Mouse (Mus musculus) right cerebral cortex, postnatal 4 days (tissue): ENCODE measurements around the gene Clba1.
A peak's percentile ranks its signal among the peaks of the same experiment; 100 is the strongest.
"Not testable (repeated sequence)": the region's sequence is repeated elsewhere in the genome, so short reads cannot be mapped to it uniquely, and the experiment has no call there.

ENCODE experiments used
- DNase-seq: peaks from one replicate; pipeline ENCODE4 v3.0.0-alpha.2; 2022

Clba1 gene

GRCm38 (mm10) chr12:112820401-112820999 is 11.8 kb downstream of the Clba1 start:
- DNase-seq, result peak; percentile 1

DNA sequence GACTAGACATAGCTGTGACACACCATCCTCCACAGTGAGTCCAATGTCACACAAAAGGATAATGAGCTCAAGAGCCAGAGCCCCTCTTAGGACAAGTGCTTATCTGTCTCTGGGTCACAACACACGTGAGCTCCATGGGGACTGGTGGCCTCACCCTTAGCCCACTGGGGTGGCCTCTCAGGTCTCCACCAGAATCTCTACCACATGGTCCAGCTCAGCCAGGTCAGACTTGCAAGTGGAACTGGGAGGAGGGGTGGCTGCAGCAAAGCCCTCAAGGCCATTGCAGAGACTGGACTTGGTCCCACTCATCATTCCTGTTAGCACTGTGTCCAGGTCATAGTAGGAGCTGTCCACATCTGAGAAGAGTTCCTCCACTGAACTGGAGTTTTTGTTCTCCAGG is 12.5 kb downstream of the Clba1 start:
- no peak for DNase-seq

DNA sequence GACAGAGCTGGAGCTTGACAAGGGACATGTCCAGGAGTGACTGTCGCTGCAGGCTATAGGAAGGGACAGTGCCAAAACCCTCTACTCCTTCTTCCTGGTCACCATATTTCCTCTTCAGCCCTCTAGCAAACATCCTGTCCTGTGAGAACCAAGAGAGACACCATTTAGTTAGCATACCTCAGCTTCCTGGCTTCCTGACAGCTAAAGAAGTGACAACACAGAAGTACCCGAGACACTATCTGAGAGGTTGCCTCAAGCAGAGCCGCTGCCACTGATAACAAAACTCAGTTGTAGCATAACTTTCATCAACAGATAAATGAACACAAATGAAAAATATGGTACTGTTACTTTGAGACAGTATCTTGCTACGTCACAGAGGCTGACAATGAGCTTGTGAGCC is 13.2 kb downstream of the Clba1 start:
- DNase-seq, result no peak

GRCm38 (mm10) chr12:112822676-112823075 is 13.9 kb downstream of the Clba1 start:
- DNase-seq, result no peak

DNA sequence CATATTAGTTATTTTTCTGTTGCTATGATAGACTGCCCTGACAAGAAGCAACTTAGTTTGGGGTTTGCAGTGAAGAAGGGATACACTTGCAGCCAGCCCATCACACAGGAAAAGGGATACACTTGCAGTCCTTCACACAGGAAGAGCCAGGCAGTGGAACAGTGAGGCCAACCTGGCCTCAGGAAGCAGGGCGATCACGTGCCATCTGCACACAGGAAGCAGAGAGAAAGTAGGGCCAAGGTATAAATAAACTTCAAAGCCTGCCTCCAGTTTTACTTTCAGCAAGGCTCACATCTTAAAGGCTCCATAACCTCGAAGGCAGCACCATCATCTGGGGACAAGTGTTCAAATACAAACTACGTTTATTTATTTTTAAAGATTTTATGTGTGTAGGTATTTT is 14.5 kb downstream of the Clba1 start:
- DNase-seq, result no peak

- DNase-seq, result no peak
Measured at GRCm38 (mm10) chr12:112825901-112826300, 17.2 kb downstream of the Clba1 start.

DNA sequence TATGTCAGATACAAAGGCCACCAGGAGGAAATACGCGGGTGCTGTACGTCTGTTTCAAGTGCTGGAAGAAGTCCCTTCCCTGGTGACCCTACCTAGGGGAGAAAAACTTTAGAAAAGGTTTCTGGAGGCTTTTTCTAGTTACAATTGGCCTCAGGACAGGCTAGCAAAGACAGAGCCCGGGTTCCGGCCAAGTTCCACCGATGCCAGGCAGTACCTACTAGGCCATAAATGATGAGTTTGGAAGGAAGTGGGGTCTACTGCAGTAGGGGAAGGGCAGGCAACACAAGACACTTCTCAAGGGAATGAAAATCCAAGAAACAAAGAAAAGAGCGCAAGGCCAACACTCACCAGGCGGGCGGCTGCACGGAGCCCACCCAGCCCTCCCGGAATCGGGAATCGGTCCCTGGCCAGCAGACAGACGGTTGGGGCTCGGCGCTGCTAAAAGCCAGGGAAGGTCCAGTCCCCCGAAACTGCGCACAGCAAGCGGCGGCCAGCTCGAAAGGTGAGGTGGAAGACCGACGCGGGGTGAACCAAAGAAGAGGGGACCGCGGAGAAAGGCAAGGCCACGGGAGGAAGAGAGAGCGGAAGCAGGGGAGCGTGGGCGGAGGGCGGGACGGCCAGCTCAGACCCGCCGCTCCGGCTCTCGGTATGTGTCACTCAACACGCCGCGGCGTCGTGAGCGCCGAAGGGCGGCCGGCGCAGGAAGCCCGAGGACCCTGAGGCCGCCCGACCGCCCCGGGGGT is 19.9 kb downstream of the Clba1 start:
- peak; percentile 69 for DNase-seq

DNA sequence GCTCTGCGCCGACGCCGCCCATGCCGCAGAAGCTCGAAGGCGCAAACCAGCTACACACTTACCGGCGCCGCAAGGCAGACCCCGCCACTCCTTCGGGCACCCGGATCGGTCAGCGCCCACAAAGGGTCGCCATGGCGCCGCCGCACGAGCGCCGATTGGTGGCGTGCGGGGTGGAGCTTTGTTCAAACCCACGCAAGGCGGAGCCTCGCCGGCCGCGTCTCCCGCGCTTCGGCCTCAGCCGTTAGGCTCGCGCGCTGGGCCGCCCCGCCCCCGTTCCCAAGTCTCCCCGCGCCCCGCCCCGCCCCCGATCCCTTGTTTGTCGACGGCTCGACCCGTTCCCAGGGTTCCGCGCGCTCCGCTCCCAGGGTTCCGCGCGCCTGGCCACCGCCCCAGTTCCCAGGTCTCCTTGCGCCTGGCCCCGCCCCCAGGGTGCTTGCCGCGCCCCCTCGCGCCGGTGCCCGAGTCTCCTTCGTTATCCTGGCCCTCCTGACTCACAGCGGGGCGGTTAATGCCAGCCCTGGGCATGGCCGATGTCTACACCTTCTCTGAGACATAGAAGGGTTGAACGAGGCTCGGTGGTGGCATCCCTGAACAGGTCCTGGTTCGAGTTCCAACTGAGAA is 20.6 kb downstream of the Clba1 start, which contains the start of gene Cdca4:
Gene Cdca4 (minus strand): TSS at position 180 of the 621 bp plus-strand sequence.
- peak; percentile 100 for DNase-seq

DNA sequence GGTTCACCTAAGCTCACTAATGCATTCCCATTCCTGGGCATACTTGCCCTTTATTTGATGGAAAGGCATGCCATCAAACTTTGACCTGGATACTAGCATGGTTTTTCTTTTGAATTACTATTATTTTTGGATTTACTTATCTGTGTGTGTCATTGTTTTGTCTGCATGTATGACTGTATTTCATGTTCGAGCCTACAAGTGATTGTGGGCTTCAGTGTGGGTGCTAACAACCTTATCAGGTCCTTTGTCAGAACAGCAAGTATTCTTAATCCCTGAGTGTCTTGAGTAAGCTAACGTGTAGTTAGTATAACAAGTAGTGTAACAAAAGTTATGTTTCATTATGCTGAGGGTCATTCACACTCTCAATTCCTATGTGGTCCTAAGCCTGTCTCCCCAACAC is 21.4 kb downstream of the Clba1 start:
- no peak for DNase-seq

DNA sequence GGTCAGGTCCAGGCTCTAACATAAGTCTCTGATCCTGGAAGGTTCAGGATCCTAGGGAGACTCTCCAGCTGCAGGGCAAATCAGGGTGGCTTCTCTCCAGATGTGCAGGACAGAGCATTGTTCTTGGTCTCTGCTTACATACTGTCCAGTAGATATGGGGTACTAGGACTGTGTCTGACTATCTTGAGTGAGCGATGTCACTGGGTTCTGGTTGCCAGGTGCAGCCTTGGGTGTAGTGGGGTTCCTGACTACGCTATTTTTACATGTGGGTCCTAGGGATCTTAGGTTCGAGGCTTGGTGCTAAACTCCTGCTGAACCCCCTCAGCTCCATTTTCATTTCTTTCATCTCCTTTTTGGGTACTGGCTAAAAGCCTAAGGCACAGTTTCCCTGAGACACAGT is 21.8 kb downstream of the Clba1 start:
- no peak for DNase-seq

GRCm38 (mm10) chr12:112832411-112832810 is 23.7 kb downstream of the Clba1 start:
- DNase-seq, result no peak

DNA sequence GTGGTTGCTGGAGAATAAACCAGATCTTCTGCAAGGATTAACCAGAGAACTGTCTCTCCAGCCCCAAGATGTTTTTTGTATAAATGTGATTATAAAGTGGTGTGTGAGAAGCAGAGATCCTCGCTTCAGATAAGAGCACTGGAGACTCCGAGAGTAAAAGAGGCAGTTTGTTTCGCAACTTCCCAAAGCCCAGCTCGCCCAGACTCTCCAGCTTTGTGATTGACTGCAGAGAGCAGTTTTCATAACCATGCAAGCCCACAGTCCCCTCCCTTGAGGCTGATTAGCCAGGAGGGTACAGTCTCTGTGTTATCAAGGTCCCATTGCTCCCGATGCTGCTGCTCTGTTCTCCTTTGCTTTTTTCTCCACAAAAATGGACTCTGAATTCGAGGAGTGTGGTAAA is 24.8 kb downstream of the Clba1 start:
- DNase-seq, result no peak

DNA sequence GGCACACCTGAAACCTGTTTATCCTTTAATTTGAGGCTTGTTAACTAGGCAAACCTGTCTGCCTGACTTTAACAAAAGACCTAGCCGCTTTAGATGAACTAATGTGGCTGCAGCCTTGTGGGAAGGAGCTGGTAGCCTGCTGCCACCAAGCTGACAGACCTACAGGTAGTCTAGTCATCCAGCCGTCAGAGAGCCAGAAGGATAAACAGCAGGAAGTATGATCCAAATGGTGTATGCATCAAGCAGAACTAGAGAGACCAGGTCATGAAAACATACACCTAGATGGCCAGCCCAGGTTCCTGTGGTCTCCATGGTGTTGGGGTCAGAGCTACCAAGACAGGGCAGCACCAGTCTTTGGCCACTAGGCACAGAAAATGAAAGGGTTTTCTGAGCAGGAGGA is 26.3 kb downstream of the Clba1 start:
- DNase-seq, result no peak

DNA sequence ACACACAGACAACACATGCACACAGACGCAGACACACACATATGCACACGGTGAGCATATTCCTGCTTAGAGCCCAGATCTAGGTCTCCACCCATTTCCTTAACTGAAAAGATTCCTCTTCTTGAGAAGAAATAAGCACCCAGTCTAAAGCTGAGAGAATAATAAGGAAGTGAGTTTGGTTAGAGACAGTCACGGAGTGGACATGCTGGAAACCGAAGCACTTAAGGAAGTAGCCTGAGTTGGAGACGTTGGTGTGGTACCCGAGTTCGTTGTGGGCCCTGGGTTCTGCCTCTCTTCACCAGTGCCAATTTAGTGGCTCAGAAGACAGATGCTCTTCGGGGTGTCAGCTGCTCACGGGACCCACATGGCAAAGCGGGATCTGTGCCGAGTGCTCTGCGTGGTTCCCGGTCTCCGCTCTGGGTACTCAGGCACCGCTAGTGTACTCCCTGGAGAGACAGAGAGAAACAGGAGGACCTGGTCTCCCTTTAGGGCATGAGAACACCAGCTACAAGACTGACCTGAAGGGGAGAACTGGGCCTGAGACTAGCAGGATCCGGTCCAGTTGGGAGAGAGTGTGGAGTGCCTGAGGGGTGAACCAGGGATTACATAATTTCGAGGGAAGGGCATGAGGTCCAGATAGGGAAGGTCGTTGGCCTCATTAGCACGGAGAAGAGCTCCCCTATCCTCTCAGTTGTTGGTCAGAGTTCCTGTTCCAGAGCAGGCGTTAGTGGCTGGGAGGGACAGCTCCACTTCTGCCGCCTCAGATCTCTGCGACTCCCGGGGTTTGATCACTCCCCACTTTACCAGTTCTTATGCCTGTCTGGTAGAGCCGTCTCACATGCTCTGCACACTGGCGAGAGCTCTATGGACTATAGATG is 31.7 kb downstream of the Clba1 start:
- DNase-seq, result no peak

GRCm38 (mm10) chr12:112841338-112841892 is 32.7 kb downstream of the Clba1 start:
- not testable (repeated sequence) for DNase-seq

- DNase-seq, result not testable (repeated sequence)
Measured at GRCm38 (mm10) chr12:112842128-112842527, 33.4 kb downstream of the Clba1 start.

GRCm38 (mm10) chr12:112843803-112844202 is 35.1 kb downstream of the Clba1 start:
- peak; percentile 87 for DNase-seq

GRCm38 (mm10) chr12:112847880-112848279 is 39.1 kb downstream of the Clba1 start:
- DNase-seq, result no peak

GRCm38 (mm10) chr12:112849235-112850022 is 40.7 kb downstream of the Clba1 start:
- DNase-seq, result no peak

DNA sequence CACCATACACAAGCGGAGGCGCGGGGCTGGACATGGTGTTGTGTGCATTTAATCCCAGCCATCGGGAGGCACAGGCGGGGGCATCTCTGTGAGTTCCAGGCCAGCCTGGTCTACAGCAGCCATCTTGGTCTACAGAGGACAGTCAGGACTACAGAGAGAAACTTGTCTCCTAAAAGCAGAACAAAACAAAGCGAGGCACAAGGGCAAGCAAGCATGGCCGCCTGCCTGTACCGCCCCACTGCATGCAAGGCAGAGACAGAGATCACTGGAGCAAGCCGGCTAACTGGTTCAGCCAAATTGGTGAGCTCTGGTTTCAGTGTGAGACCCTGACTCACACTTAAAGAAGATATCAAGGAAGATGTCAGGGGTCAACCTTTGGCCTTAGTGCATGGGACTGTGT is 41.6 kb downstream of the Clba1 start:
- no peak for DNase-seq

- DNase-seq, result no peak
Measured at GRCm38 (mm10) chr12:112851116-112851515, 42.4 kb downstream of the Clba1 start.
